Mouse (Mus musculus) right cerebral cortex, adult 2 months (tissue): ENCODE results near the gene Ppp2r3a.

Experiments used
- DNase-seq, 2 experiments: peaks; one replicate each; pipeline ENCODE4 v3.0.0; 2021 to 2022; ENCODE audit warnings: low spot score in 2 of 2

Ppp2r3a gene

GRCm38 (mm10) chr9:101159431-101159830 lies 92.2 kb downstream of the Ppp2r3a start:
- peak; percentile 45 to 53 for DNase-seq

- no peak for DNase-seq
Observed at GRCm38 (mm10) chr9:101152872-101153271, 98.7 kb downstream of the Ppp2r3a start.

- no peak for DNase-seq
Observed at GRCm38 (mm10) chr9:101143635-101144034, 108.0 kb downstream of the Ppp2r3a start.

GRCm38 (mm10) chr9:101114182-101114884 lies 137.3 kb downstream of the Ppp2r3a start:
- no peak for DNase-seq

GRCm38 (mm10) chr9:101113317-101113716 lies 138.3 kb downstream of the Ppp2r3a start:
- DNase-seq: no peak

GRCm38 (mm10) chr9:101110013-101110412 lies 141.6 kb downstream of the Ppp2r3a start:
- DNase-seq: no peak

- no peak for DNase-seq
Observed at GRCm38 (mm10) chr9:101107386-101107785, 144.2 kb downstream of the Ppp2r3a start.

GRCm38 (mm10) chr9:101105735-101106134 lies 145.9 kb downstream of the Ppp2r3a start:
- DNase-seq: no peak

- no peak for DNase-seq
Observed at GRCm38 (mm10) chr9:101104931-101105330, 146.7 kb downstream of the Ppp2r3a start.

GRCm38 (mm10) chr9:101102288-101102687 lies 149.3 kb downstream of the Ppp2r3a start:
- no peak for DNase-seq

GRCm38 (mm10) chr9:101101547-101101946 lies 150.0 kb downstream of the Ppp2r3a start:
- DNase-seq: no peak

GRCm38 (mm10) chr9:101100163-101100562 lies 151.4 kb downstream of the Ppp2r3a start:
- no peak for DNase-seq

GRCm38 (mm10) chr9:101099445-101099844 lies 152.2 kb downstream of the Ppp2r3a start:
- no peak for DNase-seq

- no peak for DNase-seq
Observed at GRCm38 (mm10) chr9:101097542-101097941, 154.1 kb downstream of the Ppp2r3a start.

- DNase-seq: no peak
Observed at GRCm38 (mm10) chr9:101096461-101096860, 155.1 kb downstream of the Ppp2r3a start.

- DNase-seq: no peak
Observed at GRCm38 (mm10) chr9:101095425-101095824, 156.2 kb downstream of the Ppp2r3a start.

- no peak for DNase-seq
Observed at GRCm38 (mm10) chr9:101083728-101084127, 167.9 kb downstream of the Ppp2r3a start.

- no peak for DNase-seq
Observed at GRCm38 (mm10) chr9:101080046-101080685, 171.4 kb downstream of the Ppp2r3a start.

- no peak for DNase-seq
Observed at GRCm38 (mm10) chr9:101078579-101078978, 173.0 kb downstream of the Ppp2r3a start.

- no peak for DNase-seq
Observed at GRCm38 (mm10) chr9:101077486-101077885, 174.1 kb downstream of the Ppp2r3a start.

- no peak for DNase-seq
Observed at GRCm38 (mm10) chr9:101076095-101076875, 175.3 kb downstream of the Ppp2r3a start.

GRCm38 (mm10) chr9:101075694-101076093 lies 175.9 kb downstream of the Ppp2r3a start:
- no peak for DNase-seq
